Mouse (Mus musculus) erythroblast, embryonic 14.5 days (primary cell): ENCODE results near the gene Neurod6.

Source experiments
- GATA1 ChIP-seq: IDR thresholded peaks from 2 replicates; pipeline ENCODE4 v1.6.1; 2012; ENCODE audit warnings: low read length, inconsistent platforms, mixed read lengths
- TAL1 ChIP-seq: IDR thresholded peaks from 3 replicates; pipeline ENCODE4 v1.6.1; 2012; ENCODE audit warnings: low read length, inconsistent platforms, mixed read lengths

DNA sequence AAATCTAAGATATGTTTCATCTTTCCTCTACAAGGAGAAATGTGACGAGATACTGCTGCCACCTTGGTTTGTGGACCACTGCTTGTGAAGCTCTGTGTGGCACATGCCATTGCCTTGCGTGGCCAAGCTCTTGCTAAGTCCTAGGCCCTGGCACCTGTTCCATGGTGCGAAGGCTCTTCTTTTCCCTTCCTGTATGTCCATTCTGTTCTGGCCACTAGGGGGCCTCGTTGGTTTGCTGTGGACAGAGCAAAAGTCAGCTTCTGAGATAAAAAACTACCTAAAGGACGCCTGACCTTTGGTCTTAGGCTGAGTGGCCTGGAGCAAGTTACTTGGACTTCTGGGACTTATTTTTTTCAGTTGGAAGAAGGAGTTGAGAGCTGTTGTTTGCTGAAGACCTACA is 36.1 kb upstream of the Neurod6 start:
- TF ChIP-seq GATA1 (no peak), TAL1 (no peak)
